Mouse (Mus musculus): ENCODE measurements around the gene Acat1.

Gene Acat1

DNA sequence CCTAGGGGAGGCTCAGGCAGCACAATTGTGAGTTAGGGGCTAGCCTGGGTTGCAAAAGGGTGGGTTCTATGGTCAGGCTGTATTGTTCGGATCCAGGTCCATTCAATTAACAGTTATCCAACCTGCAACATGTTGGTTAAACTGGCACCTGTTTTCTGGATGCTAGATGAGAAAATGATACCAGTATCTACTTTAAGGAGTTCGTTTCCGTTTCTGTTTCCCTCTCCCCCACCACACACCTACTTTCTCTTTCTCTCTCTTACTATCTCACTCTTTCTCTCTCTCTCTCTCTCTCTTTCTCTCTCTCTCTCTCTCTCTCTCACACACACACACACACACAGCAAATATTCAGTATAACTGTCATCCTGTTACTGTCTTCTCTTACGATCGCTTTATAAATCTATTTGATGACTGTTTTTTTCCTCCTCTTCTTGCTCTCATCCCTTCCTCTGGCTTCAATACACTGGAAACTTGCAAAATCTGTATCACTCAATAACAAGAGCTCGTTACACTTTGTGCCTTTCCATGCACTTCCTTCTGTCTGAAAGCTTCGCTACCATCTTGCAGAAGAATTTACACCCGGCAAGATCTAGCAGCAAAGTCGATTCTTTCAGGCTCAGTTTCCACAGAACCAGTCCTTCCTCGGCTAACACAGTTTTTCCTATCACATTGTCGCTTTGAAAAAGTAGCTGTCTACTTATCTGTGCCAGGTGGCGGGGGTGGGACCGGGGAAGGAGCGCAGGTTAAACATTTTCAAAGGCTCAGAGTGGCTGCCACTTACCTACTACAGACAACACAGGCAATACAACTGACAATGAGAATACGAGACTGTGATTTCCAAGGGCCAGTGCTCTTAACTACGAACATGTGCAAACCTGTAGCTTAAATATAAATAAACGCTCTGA is 74.5 kb downstream of the Acat1 start:
- DNase-seq: peak; percentile 24
